Mouse (Mus musculus) bone marrow macrophage, adult 2 months (primary cell): ENCODE measurements at regions not wholly inside any gene's neighbourhood (a gene's known extent, or its start where the extent isn't known, plus 50 kb on each side); places are given as distances from the start of the nearest gene placed in this dataset.
A peak's percentile ranks its signal among the peaks of the same experiment; 100 is the strongest.

ENCODE experiments used
- H3K27ac ChIP-seq: 2 replicates; pipeline ENCODE4 v1.5.1; 2012; ENCODE audit warnings: low read depth, low read length; ENCODE audit not compliant: insufficient read depth
- H3K4me1 ChIP-seq: 2 replicates; pipeline ENCODE4 v1.6.1; 2012; ENCODE audit warnings: low read length; ENCODE audit not compliant: control insufficient read depth, insufficient read depth
- H3K4me3 ChIP-seq: 2 replicates; pipeline ENCODE4 v1.5.1; 2012; ENCODE audit warnings: mild to moderate bottlenecking, low read length, moderate library complexity; ENCODE audit not compliant: insufficient read depth
- CTCF ChIP-seq: IDR thresholded peaks from 2 replicates; pipeline ENCODE4 v1.5.1; 2012; ENCODE audit warnings: low read depth, mild to moderate bottlenecking, low read length, moderate library complexity
- POLR2A ChIP-seq: IDR thresholded peaks from 2 replicates; pipeline ENCODE4 v1.6.1; 2012; ENCODE audit warnings: mild to moderate bottlenecking, low read depth, low read length, borderline replicate concordance

DNA sequence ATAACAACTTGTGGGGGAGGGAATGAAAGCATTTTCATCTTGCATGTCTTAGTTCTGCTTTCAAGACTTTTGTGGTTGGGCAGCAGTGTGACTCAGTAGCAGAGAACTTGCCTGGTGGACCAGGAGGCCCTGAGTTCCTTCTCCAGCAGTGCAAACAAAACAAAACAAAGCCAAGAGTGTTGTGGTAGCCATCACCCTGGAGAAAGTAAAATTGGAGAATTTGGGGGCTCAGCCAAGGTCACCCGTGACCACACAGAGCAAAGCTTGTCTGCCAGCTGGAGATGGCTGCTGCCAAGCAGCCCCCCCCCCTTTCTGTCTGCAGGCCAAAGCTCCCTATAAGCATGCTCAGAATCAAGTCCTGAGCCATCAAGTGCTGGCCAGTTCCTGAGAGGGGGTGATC is 279.2 kb downstream of the Bcor start:
- H3K27ac ChIP-seq = peak overlapping the region; percentile 62
- TF ChIP-seq POLR2A = no peak
- no peak for TF ChIP-seq CTCF

DNA sequence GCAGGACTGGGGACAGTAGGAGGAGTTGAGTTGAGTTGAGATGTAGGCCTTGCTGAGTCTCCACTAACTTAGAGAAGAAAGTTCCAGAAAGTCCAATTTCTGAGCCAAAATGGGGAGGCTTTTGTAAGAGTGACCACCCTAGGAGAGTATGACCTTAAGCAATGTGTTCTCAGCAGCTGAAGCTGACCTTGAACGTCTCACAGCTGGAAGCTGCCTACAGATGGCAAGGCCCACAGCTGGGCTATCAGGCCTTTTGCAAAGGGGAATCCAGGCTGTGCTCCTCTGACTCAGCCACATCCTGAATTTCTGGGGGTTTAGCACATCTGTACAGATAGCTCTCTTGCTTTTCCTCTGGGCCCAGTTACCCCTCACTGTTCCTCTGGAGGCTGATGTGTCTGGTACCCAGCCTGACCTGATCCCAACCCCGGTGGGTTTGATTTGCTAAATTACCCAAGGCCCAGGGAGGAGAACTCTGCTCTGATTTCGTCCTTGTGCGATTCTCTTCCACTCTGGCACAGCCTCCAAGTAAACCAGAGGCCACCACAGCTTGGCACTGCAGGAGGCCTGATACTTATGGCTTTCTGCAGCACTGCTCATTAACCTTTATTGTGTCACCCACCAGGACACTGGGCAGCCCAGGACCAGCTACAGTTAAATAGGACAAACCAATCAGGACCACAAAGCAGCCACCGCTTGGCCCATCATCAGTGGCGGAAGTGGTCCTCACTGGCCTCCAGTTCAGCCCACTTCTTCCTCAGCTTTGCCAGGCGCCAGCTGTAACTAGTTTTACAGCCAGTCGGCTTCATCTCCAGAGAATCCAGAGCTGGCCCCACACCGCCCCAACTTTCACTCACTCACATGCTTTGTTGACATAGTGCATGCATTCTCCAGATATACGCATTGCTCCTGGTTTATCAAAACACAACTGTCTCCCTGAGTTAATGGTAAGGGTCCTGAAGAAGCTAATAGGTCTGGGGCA is 276.1 kb downstream of the Bcor start:
- Histone ChIP-seq H3K27ac (no peak overlapping the region), H3K4me1 (peaks cover 14% of the 10 kb centered on the region), H3K4me3 (no peak overlapping the region)
- TF ChIP-seq POLR2A (no peak), CTCF (no peak)

More for the DNA sequence above, 279.2 kb downstream of the Bcor start:
- H3K4me3 ChIP-seq = no peak overlapping the region
- H3K4me1 ChIP-seq = peaks cover 11% of the 10 kb centered on the region

DNA sequence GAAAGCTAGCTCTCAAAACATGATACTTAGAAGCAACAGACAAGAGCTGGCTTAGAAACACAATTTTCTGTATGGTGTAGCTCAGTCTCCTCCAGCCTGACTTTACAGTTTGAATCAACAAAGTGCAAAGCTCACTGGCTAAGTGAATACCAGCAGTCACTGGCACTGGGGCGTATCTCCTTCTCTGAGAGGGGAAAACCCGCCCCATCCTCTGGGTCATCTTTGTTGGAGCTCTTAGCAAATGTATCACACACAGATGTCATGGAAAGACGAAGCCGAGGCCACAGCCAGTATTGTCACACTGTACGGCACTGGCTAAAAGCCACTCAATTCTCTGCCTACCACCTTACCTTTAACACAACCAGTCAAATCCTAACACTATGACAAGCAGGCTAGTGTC is 267.8 kb downstream of the Bcor start:
- TF ChIP-seq CTCF (no peak), POLR2A (no peak)
- Histone ChIP-seq H3K4me3 (no peak overlapping the region), H3K4me1 (no peaks in the 10 kb centered on the region), H3K27ac (no peak overlapping the region)

DNA sequence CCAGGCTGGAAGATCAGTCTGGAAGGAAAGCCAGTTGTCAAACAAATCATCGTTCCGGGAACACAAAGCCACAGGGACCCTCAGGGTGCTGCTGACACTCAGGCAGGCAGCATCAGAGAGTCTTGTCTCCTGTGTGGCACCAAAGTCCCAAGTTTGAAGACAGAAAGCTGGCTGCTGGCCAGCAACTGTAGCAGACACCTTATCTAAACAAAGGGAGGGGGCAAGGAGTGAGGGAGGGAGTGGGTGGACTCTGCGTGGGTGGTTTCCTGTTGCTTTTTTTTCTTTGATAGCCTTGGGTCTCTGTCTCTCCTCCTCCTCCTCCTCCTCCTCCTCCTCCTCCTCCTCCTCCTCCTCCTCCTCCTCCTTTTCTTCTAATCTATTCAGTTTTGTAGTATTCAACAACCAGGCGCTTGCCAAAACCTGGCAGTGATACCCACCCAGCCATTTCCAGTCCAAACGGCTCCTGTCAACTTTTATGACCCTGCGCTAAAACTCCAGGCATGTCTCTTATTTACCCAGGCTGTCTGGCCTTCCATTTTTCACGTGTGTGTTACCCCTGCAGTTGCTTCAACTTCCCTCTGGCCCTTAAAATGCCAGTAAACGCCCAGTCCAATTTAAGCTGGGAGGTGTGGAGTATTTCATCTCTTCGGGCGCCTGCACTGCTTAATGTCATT is 266.4 kb downstream of the Bcor start:
- Histone ChIP-seq H3K4me3 (no peak overlapping the region), H3K27ac (no peak overlapping the region), H3K4me1 (no peaks in the 10 kb centered on the region)
- TF ChIP-seq CTCF (no peak), POLR2A (no peak)

DNA sequence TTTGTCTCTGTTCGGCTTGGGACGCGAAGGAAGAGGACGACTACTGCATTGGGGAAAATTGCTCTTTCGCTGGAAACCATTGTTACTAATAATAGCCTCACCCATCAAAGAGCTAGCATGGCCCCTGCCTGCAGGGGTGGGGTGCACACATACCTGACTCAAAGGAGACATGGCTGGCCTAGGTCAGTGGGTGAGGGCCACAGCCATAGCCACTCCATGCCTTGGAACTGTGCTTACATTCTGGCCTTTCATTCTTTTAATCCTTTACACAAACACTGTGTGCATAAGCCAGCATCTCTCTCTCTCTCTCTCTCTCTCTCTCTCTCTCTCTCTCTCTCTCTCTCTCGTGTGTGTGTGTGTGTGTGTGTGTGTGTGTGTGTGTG is 265.9 kb downstream of the Bcor start:
- no peak overlapping the region for H3K27ac ChIP-seq
- TF ChIP-seq CTCF (no peak), POLR2A (no peak)
- H3K4me3 ChIP-seq = no peak overlapping the region
- no peaks in the 10 kb centered on the region for H3K4me1 ChIP-seq

DNA sequence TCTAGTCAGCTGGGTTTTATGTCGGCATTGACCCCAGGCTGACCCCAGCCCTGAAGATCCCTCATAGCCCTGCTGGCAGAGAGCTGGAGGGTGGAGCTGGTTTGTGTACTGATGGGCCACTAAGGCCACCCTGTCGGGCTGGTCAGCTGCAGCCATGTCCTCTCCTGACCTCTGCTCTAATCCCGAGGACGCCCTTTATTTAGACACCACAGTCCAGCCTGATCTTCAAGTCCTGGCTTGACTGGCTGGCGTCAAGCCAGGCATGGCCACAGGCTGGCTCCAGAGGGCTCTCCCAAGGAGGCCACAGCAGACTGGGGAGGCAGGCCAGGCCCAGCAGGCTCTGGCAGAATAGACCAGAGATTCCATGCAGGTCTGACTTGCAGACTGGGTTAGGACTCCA is 264.8 kb downstream of the Bcor start:
- no peak overlapping the region for H3K4me3 ChIP-seq
- no peaks in the 10 kb centered on the region for H3K4me1 ChIP-seq
- H3K27ac ChIP-seq = no peak overlapping the region
- TF ChIP-seq POLR2A (no peak), CTCF (no peak)

DNA sequence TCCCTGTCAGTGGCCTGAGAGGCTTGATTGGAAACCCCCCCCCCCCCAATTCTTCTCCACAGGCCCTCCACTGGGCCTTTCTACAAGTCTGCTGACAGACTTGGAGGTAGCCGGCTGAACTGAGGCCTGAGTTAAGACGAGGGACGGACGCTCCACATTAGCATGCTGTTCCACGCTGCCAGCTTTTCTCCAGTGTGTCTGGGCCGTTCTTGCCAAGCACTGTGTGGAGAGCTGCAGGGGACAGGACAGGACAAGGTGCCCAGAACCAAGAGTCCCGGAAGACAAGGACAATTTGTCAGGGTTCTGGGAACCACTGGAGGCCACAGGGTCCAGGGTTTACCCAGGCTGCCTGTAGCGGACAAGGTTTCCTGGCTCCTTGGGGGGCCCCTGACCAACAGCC is 261.9 kb downstream of the Bcor start:
- no peaks in the 10 kb centered on the region for H3K4me1 ChIP-seq
- H3K27ac ChIP-seq = no peak overlapping the region
- no peak overlapping the region for H3K4me3 ChIP-seq
- TF ChIP-seq POLR2A (no peak), CTCF (no peak)

DNA sequence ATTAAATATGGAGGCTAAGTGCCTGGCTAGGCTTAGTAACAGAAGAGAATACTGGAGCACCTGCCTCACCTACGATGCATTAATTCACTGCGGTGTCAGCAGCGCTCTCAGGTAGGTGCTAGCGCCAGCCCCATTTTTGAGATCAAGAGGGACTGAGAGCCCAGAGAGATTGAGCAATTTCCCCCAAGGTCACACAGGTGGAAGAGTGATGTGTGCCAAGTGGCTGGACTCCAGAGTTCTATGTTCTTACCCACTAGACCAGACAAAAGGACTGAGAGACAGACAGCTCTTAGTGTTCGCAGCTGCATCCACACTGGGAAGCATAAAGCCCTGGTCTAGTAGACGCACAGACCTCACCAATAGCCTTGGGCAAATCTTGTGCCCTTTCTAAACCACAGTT is 261.1 kb downstream of the Bcor start:
- no peaks in the 10 kb centered on the region for H3K4me1 ChIP-seq
- H3K4me3 ChIP-seq = no peak overlapping the region
- TF ChIP-seq POLR2A (no peak), CTCF (no peak)
- no peak overlapping the region for H3K27ac ChIP-seq

DNA sequence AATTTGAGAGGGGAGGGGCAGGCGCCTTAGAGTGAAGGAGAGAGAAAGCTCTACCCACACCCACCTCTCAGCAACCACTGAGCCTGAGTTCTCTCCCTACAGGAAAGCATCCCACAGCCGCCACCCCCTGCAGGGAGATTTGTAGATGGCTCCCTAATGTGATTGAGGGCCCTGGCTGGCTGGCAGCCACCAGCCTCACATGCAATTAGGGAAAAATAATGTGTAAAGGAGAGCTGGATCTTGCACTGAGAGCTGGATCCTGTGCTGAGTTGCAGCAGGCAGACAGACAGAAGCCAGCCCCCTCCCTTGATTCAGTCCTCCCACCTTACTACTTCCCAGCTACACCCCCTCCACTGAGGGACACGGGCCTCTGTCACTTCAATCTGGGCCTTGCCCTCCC is 260.2 kb downstream of the Bcor start:
- Histone ChIP-seq H3K4me1 (no peaks in the 10 kb centered on the region), H3K27ac (no peak overlapping the region), H3K4me3 (no peak overlapping the region)
- TF ChIP-seq CTCF (no peak), POLR2A (no peak)

DNA sequence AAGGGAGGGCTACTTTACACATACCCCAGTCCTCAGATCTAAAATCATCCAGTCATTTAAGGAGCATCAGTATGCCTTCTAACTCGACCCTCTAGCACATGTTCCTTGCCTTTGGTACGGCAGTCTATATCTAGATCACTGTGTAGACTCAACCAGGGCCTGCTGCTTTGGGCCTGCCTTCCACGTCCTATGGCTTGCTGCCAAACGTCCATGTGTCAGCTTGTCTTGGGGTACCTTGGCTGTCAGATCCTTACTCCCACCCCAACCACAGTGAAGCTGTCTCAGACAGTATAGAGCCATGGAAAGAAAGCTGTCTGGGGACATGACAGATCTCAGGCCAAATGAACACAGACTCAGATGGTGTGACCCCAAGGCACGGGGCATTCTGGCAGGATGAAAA is 258.4 kb downstream of the Bcor start:
- Histone ChIP-seq H3K4me1 (no peaks in the 10 kb centered on the region), H3K4me3 (no peak overlapping the region), H3K27ac (no peak overlapping the region)
- TF ChIP-seq POLR2A (no peak), CTCF (no peak)
